Mouse (Mus musculus) liver, embryonic 14.5 days (tissue): ENCODE results near the gene Nr2f2. TPM values are rescaled to one million over a fixed set of nuclear protein-coding genes. Genes with fewer than 3 reads are reported as not detected.

Experiments
- ATAC-seq: fragments of 200-750 bp; cut with Nextera tagmentation; 2 replicates; pipeline ENCODE4 v1.8.0; 2017; ENCODE audit warnings: moderate number of reproducible peaks, mild to moderate bottlenecking, moderate library complexity; ENCODE audit not compliant: insufficient read depth
- DNase-seq, 3 experiments: peaks; one replicate each; pipeline ENCODE4 v3.0.0-alpha.2; 2012 to 2013; ENCODE audit warnings: low read depth in 3 of 3, low spot score in 3 of 3
- H3K27ac ChIP-seq: fragments of 300-500 bp; sonication (generic); 2 replicates; pipeline ENCODE4 v1.5.1; 2014; ENCODE audit warnings: moderate library complexity, mild to moderate bottlenecking, control low read depth, inconsistent platforms
- H3K27me3 ChIP-seq: fragments of 300-500 bp; sonication (generic); 2 replicates; pipeline ENCODE4 v1.6.1; 2014; ENCODE audit warnings: mild to moderate bottlenecking, low read length, moderate library complexity; ENCODE audit not compliant: control insufficient read depth, insufficient read depth
- H3K36me3 ChIP-seq: fragments of 300-500 bp; sonication (generic); replicated peaks from 2 replicates; pipeline ENCODE4 v1.6.1; 2014; ENCODE audit warnings: low read depth; ENCODE audit not compliant: control insufficient read depth, insufficient read depth
- H3K4me1 ChIP-seq, 2 experiments: fragments of 200-500 bp in 1 of 2; fragments of 300-500 bp in 1 of 2; sonication (generic) in 1 of 2; replicated peaks; 2 replicates each; pipeline ENCODE4 v1.6.1; 2012 to 2014; ENCODE audit warnings: antibody characterized with exemption in 1 of 2, inconsistent platforms in 1 of 2, low read length in 1 of 2; ENCODE audit not compliant: control insufficient read depth in 2 of 2, insufficient read depth in 2 of 2
- H3K4me2 ChIP-seq: fragments of 300-500 bp; sonication (generic); 2 replicates; pipeline ENCODE4 v1.6.1; 2014; ENCODE audit warnings: low read depth, mild to moderate bottlenecking, control low read depth, moderate library complexity
- H3K4me3 ChIP-seq, 2 experiments: fragments of 200-500 bp in 1 of 2; fragments of 300-500 bp in 1 of 2; sonication (generic) in 1 of 2; 2 replicates each; pipeline ENCODE4 v1.5.1; 2012 to 2014; ENCODE audit warnings: low read depth in 2 of 2, low read length in 2 of 2, mild to moderate bottlenecking in 2 of 2, control low read depth in 1 of 2, inconsistent platforms in 1 of 2, moderate library complexity in 1 of 2; ENCODE audit not compliant: insufficient read depth in 1 of 2
- H3K9ac ChIP-seq: fragments of 300-500 bp; sonication (generic); replicated peaks from 2 replicates; pipeline ENCODE4 v1.6.1; 2014; ENCODE audit warnings: mild to moderate bottlenecking, control low read depth, moderate library complexity
- H3K9me3 ChIP-seq: fragments of 300-500 bp; sonication (generic); 2 replicates; pipeline ENCODE4 v1.6.1; 2016; ENCODE audit warnings: low read length, mixed read lengths; ENCODE audit not compliant: control insufficient read depth
- CTCF ChIP-seq: IDR thresholded peaks from 2 replicates; pipeline ENCODE4 v1.5.1; 2016; ENCODE audit warnings: antibody characterized with exemption, low read depth, control low read depth
- EP300 ChIP-seq: IDR thresholded peaks from 2 replicates; pipeline ENCODE4 v1.6.1; 2016; ENCODE audit warnings: antibody characterized with exemption, low read depth
- WGBS: fragments of 180-500 bp; shearing (Covaris S2); extraction: QIAGEN DNeasy Blood & Tissue Kit; methylation state at CpG from one replicate; pipeline ENCODE4 v1.1.7; 2014; ENCODE audit not compliant: insufficient replicate concordance; 5-methylcytosine and 5-hydroxymethylcytosine counted together
- polyA plus RNA-seq, 2 experiments: library from polyadenylated mRNA; depleted of rRNA in 1 of 2; stranded (reverse) in 1 of 2; unstranded in 1 of 2; fragments of >200 nt; fragmentation: Nextera tagmentation in 1 of 2; extraction: Ambion mirVana in 1 of 2; gene quantifications; 2 replicates each; pipeline versions ENCODE4 v1.2.1 to v1.2.3; 2012 to 2014

Nr2f2 gene
- polyA plus RNA-seq, 2 experiments = 6.3 to 12.0 TPM

GRCm38 (mm10) chr7:70347618-70347958, 18.9 kb downstream of the Nr2f2 start:
- H3K27me3 ChIP-seq = peaks cover 71% of the 10 kb centered on the region
- no peak for DNase-seq
- WGBS = 5% methylated on average over 14 of the region's 14 CpGs

DNA sequence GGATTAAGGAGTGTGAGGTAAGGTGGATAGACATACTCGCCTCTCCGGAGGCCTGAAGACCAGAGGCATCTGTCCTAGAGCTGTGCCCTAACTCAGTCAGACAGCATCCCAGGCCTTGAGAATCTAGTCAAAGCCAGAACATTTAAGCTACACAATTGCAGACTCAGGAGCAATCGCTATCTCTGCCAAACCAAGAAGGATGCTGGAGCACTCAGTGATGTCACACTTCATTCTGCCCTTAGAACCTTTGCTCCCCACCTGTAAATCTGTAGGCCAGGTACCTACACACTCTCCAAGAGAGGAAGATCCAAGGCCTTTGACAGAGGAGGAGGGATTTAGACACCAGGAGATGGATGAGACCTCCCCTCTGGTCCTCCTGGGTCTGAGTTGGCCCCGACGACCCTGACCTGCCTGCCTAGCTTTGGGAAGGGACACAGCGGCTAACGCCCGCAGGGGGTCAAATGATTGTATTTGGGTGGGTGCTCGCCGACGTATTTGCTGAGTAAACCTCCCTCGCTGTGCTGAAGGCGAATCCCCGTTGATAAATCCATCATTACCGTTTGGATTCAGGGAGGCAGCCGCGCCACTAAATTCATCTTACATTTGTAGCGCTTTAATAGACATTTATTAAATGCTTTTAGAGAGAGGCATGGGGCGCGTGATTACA, 19.5 kb downstream of the Nr2f2 start:
- H3K27me3 ChIP-seq = peaks cover 69% of the 10 kb centered on the region
- WGBS = 8% methylated on average over 20 of the region's 20 CpGs
- no peaks in the 10 kb centered on the region for H3K36me3 ChIP-seq
- H3K4me2 ChIP-seq = no peak overlapping the region
- H3K4me3 ChIP-seq = no peak overlapping the region
- H3K4me1 ChIP-seq = 0 out of 4 replicates have a peak, but pooled peaks cover 0 to 2% of the 10 kb centered on the region in 2 experiments
- no peak overlapping the region for H3K9ac ChIP-seq
- ATAC-seq = no peak
- TF ChIP-seq CTCF (no peak), EP300 (no peak)
- DNase-seq = no peak
- no peak overlapping the region for H3K27ac ChIP-seq
- no peaks in the 10 kb centered on the region for H3K9me3 ChIP-seq

More at GRCm38 (mm10) chr7:70347618-70347958, 18.9 kb downstream of the Nr2f2 start:
- H3K27ac ChIP-seq = no peak overlapping the region
- H3K9me3 ChIP-seq = no peaks in the 10 kb centered on the region
- TF ChIP-seq EP300 (no peak), CTCF (no peak)
- H3K36me3 ChIP-seq = no peaks in the 10 kb centered on the region
- no peak for ATAC-seq
- H3K4me3 ChIP-seq = no peak overlapping the region
- H3K9ac ChIP-seq = no peak overlapping the region
- no peak overlapping the region for H3K4me2 ChIP-seq
- H3K4me1 ChIP-seq = 0 out of 4 replicates have a peak, but pooled peaks cover 0 to 2% of the 10 kb centered on the region in 2 experiments

DNA sequence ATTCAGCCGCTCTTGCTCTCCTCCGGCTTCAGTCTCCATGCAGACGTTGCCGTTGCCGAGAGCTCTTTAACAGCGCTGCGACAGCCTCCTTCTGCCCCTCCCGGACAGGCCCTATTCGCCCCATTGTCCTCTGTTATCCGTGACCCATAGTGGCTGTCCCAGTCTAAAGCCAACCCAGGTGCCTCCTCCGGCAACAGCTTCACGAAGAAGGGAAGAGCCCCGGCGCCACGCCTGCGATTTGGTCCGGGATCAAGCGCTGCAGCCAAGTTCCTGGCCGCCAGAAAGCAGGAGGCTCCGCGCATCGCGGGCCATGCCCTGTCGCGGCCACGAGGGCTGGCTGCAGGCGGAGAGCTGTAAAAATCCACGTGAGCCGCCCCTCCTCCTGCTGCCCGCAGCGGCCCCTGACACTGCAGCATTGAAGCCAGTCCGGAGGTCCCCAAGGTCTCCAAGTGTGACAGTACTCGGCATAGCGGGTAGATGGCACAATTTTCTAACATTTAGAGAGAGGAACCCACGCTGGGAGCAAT, 20.5 kb downstream of the Nr2f2 start:
- no peak overlapping the region for H3K9ac ChIP-seq
- 0 out of 4 replicates have a peak, but pooled peaks cover 0 to 2% of the 10 kb centered on the region in 2 experiments for H3K4me1 ChIP-seq
- no peak for TF ChIP-seq EP300
- TF ChIP-seq CTCF = peak; percentile 26
- 2% methylated on average over 35 of the region's 35 CpGs for WGBS
- peak overlapping the region; percentile 48 for H3K4me2 ChIP-seq
- H3K9me3 ChIP-seq = no peaks in the 10 kb centered on the region
- ATAC-seq = peak; percentile 35; the same call in 1 of the 2 replicates
- H3K4me3 ChIP-seq = peak overlapping the region in 1 of 2 experiments; percentile 25; a peak in 1 of 4 replicates
- peaks cover 65% of the 10 kb centered on the region for H3K27me3 ChIP-seq
- no peaks in the 10 kb centered on the region for H3K36me3 ChIP-seq
- H3K27ac ChIP-seq = no peak overlapping the region
- DNase-seq = peak in 2 of 3 experiments; percentile 22 to 24

GRCm38 (mm10) chr7:70343426-70343825, 23.1 kb downstream of the Nr2f2 start:
- no peak overlapping the region for H3K9ac ChIP-seq
- no peak for TF ChIP-seq EP300
- no peak for TF ChIP-seq CTCF
- no peak overlapping the region for H3K4me3 ChIP-seq
- WGBS = 10% methylated on average over 5 of the region's 5 CpGs
- ATAC-seq (no peak), DNase-seq (no peak)
- H3K27ac ChIP-seq = no peak overlapping the region
- H3K27me3 ChIP-seq = peaks cover 43% of the 10 kb centered on the region
- H3K4me1 ChIP-seq = 0 out of 4 replicates have a peak, but pooled peaks cover 0 to 2% of the 10 kb centered on the region in 2 experiments
- H3K4me2 ChIP-seq = no peak overlapping the region
- no peaks in the 10 kb centered on the region for H3K36me3 ChIP-seq
- no peaks in the 10 kb centered on the region for H3K9me3 ChIP-seq

GRCm38 (mm10) chr7:70342771-70343170, 23.8 kb downstream of the Nr2f2 start:
- H3K27ac ChIP-seq = no peak overlapping the region
- no peak for DNase-seq
- H3K4me3 ChIP-seq = no peak overlapping the region
- no peaks in the 10 kb centered on the region for H3K36me3 ChIP-seq
- H3K9me3 ChIP-seq = no peaks in the 10 kb centered on the region
- H3K9ac ChIP-seq = no peak overlapping the region
- ATAC-seq = no peak
- TF ChIP-seq EP300 (no peak), CTCF (no peak)
- no peak overlapping the region for H3K4me2 ChIP-seq
- H3K4me1 ChIP-seq = 0 out of 4 replicates have a peak, but pooled peaks cover 0 to 2% of the 10 kb centered on the region in 2 experiments
- H3K27me3 ChIP-seq = peaks cover 43% of the 10 kb centered on the region
- WGBS = 11% methylated on average over 8 of the region's 8 CpGs
